Mouse (Mus musculus) right cerebral cortex, postnatal 25 days (tissue): ENCODE measurements around the gene Fam8a1.

Experiments used
- DNase-seq: peaks from one replicate; pipeline ENCODE4 v3.0.0; 2022

The Fam8a1 gene

DNA sequence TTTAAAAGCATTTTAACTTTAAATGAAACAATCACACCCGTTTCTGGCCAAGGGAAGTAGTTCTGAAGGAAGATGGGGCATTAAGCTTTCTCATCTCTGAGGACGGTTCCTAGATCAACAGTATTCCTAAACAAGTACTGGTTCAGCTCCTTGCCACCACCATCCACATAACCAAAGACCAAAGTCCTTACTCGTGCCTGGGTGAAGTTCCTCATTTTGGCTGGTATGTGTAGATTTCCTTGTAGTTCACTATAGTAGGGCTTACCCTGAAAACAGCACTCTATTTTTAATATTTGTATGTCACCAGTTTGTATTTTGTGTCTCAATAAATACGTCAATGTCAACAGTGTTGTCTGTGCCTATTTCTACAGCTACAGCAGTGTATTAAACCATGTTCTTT, 8.4 kb downstream of the Fam8a1 start:
- no peak for DNase-seq

DNA sequence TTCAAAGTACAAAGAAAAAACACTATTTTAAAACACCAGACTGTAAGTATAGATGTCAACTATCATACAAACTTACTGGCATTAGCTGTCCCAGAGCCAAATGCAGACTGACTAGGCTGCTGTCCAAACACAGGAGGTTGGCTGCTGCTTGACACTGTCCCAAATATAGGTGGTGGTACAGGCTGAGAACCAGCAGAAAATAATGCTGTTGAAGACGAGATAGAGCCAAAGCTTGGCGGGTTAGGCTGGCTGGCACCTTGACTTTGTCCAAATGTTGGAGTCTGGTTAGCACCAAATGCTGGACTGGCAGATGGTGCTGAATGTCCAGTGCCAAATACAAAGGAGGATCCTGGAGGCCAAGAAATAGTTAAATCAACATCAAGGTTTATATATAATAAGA, 13.6 kb downstream of the Fam8a1 start:
- no peak for DNase-seq

DNA sequence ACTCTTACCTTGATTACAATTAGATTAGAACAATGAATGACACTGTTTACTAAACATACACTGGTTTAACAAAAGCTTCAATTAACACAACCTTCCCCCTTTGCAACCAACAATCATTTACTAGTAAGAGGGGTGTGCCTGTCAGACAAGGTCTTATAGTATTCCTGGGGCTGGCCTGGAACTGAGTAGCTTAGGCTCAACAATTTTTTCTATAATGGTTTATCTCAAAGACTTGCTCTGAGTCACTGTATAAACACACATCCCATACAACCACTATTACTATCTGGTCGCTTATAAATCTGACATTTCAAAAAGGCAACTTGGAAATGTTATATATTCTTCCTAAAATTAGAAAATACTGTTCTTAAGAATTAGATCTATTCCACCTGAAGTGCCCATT, 14.0 kb downstream of the Fam8a1 start:
- DNase-seq, result no peak

DNA sequence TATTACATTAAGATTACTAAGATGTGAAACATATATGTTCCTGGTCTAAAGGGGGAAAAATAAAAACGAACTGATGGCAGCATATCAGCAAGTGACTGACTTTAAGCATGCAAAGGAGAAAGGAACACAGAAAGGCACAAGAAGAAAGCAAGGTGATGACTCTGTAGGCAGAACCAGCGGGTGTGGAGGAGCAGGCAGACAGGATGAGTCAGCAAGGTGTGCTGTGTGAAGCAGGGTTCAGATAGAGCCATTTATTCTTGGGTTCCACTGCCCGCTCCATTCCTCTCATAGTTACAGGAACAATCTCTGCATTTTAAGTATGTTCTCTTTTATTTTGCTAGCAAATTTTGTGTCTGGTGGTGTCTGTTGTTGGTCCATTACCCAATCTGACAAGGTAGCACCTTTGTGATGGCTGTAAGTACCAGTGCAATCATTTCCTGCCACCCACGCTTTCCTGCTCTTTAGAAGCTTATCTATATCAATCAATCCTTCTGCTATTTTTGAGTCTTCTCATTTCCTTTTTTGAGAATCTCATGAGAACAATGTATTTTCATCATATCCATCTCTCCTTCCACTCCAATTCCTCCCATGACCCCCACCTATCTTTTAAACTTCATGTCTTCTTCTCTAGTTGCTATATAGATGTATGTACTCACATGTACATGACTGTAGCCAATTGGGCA, 21.4 kb downstream of the Fam8a1 start:
- no peak for DNase-seq

DNA sequence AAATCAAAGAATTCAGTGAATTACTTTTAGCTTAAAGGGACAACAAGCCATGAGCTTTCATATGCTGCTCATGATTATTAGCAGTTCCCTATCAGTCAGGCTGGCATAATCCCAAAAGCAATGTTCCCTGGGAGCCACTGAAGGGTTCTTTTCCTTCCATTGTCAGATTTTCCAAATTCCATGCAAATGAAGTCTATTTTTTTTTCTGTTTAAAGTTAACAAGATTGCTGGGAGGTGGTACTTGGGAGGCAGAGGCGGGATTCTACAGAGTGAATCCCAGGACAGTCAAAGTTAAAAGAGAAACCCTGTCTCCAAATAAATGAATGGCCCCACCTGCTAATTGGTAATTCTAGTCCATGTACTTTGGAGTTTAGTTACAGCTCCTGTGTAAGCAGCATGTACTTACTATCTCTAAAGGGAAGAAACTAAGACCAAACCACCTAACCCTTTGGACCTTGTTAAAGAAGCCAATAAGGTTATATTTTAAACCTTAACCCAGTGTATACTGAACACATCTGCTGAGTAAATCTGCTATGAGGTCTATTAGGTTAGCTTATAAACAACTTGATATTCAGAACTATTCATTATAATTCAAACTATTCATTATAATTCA, 26.1 kb downstream of the Fam8a1 start:
- no peak for DNase-seq

DNA sequence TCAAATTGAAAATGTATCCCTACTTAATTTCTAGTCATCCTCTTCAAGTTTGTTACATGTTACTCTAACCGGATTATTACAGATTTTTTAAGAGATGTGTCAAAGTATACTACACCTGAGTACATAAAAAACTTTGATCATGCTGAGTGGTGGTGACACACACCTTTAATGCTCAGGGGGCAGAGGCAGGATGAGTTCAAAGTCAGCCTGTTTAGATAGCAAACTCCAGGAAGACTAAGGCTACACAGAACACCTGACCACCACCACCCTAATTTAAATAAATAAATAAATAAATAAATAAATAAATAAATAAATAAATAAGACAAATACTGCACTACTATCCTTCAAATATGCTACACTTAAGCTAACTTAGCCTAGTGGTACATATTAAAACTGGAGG, 26.6 kb downstream of the Fam8a1 start:
- DNase-seq, result no peak

DNA sequence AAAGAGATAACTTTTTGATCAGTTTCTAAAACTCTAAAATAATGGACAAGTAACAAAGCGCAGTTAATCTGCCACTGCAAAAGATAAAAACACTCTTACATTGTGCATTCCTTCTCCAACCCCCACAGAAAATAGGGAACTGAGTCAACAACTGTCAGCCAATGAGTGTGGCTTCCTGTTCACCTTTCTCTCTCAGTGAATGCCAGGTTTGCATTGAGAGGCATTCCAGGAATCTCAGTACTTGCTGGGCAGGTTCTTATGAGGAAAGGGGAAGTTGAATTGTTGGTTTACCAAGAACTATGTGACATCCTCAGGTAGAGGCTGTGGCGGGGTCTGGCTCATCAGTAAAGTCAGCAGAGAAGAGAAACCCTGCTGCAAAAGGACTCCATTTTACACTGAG, 27.5 kb downstream of the Fam8a1 start:
- DNase-seq, result no peak

DNA sequence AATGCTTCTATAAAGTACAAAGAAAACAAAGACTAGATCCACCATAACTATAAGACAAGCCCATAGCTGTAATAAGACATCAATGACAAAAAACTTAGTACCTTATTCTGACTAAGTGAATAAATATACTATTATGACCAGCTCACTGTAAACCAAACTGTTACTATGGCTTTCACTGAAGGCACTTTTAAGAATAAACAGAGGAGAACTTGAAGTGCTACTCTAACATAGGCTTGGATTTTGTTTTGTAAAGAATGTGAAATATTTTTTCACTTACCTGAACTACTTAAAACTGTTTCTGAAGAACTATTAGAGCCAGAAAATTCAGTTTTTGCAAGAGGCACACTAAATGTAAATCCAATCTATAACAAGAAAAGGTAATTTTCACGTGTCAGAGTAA, 30.1 kb downstream of the Fam8a1 start:
- no peak for DNase-seq

DNA sequence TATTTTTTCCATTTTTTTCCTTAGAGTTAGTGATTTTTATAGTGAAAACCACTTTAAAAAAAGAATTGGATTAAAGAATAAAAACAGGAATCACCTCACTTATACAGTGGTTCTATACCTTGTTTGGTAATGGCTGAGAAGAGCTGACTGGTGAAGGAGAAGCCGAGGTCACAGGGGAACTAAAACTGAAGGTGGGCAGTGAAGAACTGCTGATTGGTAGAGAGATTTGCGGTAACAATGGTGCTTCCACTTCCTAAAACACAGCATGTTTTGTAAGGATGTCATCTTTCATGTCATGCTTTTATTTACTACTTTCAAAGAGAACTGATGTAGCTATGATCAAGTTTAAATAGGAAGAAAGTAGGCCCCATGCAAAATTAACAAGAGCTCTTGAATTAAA, 32.2 kb downstream of the Fam8a1 start:
- no peak for DNase-seq

DNA sequence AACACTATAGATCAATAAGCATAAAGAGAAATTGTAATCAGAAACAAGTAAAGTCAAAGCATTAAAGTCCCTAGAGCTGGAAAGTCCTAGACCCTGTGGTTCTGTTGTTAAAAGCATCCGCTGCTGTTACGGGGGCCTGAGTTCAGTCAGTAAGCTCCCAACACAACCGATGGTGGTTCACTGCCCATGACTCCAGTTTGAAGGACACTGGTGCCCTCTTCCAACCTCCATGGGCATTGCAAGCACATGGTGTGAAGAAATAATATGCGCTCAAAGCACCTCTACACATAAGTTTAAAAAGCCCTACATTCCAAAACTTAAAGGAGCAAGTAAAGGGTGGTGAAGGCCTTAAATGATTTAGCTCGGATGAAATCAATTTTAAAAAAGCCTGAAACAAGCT, 33.8 kb downstream of the Fam8a1 start:
- DNase-seq, result no peak

DNA sequence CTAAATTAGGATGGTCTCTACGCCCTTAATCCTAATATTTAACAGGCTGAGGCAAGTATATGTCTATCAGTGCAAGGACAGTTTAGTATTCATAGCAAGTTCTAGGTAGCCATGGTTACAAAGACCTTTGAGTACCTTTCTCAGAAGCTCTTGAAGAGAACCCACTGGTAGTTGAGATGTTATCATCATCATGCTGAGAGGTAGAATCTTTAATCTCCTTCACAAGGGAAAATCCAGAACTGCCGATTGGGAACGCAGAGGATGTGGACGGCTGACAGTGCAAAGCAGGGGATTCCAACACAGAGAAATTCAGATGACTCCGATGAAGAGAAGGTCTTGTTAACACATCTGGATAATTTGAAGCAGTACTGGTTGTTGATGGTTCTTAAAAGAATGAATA, 44.2 kb downstream of the Fam8a1 start:
- no peak for DNase-seq

DNA sequence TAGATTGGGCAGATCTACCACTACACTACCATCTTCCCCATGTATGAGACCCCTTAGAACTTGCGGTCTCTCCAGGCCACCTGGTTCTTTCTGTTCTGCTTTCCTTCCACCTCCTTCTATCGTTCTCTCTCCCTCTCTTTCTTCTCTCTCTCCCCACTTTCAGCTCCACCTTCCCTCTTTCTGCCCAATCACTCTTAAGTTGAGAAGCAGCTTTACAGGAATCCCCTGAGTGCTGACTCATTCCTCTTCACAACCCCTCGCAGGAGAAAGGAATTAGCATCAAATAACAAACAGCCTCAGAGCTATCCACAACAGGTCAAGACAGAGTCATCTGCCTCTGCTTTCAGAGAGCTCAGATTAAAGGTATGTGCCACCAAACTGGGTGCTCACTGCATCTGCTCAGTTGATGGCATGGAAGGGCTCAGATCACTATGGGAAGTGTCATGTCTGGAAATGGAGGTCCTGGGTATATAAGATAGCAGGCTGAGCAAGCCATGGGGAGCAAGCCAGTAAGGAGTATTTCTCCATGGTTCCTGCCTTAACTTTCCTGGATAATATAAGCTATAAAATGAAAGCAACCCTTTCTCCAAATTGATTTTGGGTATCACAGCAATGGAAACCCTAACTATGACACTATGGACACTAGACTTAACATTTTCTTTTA, 46.8 kb downstream of the Fam8a1 start:
- DNase-seq, result no peak

DNA sequence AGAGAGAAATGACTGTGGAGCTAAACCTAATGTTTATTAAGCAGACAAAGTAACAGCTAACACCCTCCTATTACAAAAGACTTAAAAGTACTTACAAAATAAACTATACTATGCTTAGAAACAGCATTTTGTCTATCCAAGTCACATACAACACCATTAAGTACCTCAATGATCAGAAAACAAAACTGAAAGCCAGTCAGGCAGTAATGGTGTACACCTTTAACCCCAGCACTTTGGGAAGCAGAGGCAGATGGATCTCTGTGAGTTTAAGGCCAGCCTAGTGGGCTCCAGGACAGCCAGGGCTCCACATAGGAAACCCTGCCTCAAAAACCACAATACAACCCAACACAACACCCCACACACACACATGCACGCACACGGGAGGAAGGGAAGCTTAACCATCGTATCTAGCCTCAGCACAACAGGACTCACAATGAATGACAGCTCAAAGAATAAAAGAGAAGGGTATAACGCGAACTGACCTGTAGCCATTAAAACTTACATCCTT, 49.6 kb downstream of the Fam8a1 start:
- DNase-seq, result no peak

DNA sequence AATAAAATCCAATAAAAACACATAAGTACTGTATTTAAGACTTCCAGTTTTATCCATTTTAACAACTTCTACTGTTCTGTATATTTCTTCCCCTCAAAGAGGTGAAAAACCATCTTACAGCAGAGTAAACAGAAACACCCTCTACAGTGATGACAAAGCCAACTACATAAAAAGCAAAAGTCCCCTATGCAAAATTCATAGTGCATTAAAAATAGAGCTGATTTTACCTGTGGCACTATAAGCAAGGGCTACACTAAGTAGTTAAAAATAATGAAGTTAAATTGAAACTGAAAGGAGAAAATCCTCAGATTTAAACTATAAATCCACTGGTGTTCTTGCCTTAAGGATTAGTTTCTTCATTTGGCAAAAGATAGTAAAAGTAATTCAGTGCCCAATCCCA, 51.7 kb downstream of the Fam8a1 start:
- no peak for DNase-seq

DNA sequence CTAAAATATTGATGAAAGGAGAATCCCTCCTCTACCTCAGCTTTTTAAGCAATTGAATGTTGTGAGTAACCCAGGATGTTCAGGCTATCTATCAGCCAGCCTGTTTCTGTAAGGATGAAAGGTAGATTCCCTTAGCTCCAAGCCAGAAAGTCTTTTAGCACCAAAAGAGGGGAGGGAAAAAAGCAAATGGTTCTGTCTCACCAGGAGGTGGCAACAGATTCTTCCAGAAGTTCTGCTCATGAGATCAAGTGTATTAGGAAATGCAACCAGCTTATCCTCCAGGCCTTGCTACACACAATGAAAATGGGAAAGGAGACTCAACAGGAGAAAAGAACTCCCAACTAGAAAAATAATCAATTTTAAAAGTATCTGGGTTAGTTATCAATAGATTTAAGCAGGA, 55.0 kb downstream of the Fam8a1 start:
- DNase-seq, result no peak

DNA sequence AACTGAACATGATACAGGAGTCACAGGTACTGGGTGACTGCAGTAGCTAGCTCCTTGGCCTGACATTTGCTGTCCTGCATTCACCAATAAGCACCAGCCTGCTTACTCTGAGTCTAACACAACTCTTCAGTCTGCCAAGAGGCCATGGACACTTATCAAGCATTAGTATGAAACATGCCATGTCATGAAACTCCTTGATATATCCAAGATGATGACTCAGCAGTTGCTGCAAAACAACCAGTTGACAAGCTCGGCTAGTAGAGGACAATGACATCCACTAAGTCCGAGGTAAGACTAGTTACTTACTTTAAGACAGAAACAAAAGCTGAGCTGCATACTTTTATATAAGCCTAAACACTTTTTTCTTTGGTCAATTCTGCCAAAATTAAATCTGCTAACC, 55.9 kb downstream of the Fam8a1 start:
- no peak for DNase-seq

DNA sequence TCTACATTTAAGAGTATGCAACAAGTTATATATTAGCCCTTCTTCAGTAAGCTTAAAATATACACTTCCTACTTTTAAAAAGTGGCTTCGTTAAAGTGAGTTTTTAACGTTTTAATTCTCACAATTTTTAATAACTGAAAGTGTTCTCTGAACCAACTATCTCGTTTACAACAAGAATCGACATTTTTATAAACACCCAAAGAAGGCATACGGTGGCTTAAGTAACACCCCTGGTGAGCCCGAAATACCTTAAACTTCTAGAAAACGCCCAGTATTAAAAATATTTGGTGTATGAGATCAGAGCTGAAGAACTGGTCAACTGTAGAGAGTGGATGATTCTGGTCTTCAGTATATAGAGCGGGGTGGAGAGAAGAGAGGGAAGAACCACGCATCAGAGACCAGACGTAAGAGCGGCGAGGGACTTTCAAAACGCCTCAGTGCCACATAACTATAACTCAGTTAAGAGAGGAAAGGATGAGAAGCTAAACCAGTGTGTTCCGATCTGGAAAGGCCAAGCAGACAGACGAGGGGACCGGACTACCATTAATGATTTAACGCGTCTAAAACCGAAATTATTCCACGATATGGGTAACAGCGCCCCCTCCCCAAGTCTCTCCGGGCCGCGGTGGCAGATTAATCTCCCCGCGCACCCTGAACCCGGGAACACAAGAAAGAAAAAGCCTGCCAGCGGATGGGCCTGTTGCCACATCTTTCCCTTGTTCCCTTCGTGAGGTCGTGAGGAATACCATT, 57.1 kb downstream of the Fam8a1 start:
- DNase-seq, result no peak

DNA sequence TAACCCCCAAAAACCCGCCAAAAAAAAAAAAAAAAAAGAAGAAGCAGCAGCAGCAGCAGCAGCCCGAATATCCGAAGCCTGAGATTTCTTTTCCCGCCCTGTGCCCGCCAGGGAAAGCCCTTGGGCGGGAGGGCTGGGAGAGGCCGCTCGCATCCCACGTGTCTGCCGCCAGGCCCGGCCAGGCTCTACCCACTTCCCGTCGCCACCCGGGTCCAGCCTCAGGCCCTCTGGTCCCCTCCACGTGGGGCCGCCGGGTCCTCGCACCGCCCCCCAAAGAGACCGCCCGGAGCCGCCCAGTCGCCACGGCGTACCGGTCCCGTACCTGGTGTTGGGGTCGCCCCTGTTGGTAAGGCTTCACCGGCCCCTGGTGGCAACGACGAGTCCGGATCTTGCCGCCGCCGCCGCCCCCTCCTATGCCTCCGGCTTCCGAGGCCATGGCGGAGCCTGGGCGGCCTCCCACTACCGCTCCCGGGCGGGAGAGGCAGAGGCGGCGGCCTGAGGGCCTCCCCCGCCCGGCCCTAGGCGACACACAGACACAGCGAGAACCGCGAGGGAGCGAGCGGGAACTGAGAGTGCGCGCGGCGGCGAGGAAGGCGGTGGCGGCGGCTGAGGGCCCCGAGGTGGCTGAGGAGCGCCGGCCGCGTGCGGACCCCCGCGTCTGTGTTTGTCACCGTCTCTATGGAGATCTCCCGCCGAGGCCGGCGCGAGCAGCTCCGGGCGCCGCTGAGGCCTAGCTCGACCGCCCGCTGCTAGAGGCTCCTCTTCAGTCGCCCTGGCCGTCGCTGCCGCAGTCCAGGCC, 57.9 kb downstream of the Fam8a1 start:
- no peak for DNase-seq
